Mouse (Mus musculus) stomach, embryonic 14.5 days (tissue): ENCODE results near the gene Sstr4. TPM values are rescaled to one million over a fixed set of nuclear protein-coding genes. Genes with fewer than 3 reads are reported as not detected.

Experiments
- ATAC-seq: fragments of 200-750 bp; cut with Nextera tagmentation; 2 replicates; pipeline ENCODE4 v1.8.0; 2017; ENCODE audit warnings: low read depth, moderate TSS enrichment; ENCODE audit not compliant: insufficient number of reproducible peaks, insufficient read depth, low FRiP score
- H3K27ac ChIP-seq: fragments of 300-500 bp; sonication (generic); 2 replicates; pipeline ENCODE4 v1.5.1; 2014; ENCODE audit warnings: mild to moderate bottlenecking, low read length, moderate library complexity, mixed read lengths
- H3K27me3 ChIP-seq: fragments of 300-500 bp; sonication (generic); 2 replicates; pipeline ENCODE4 v1.6.1; 2014; ENCODE audit warnings: low read length, control low read depth, mixed read lengths; ENCODE audit not compliant: control insufficient read depth, insufficient read depth
- H3K36me3 ChIP-seq: fragments of 300-500 bp; sonication (generic); 2 replicates; pipeline ENCODE4 v1.6.1; 2014; ENCODE audit warnings: mild to moderate bottlenecking, control low read depth, low read length, moderate library complexity, mixed read lengths; ENCODE audit not compliant: control insufficient read depth, insufficient read depth
- H3K4me1 ChIP-seq: fragments of 300-500 bp; sonication (generic); 2 replicates; pipeline ENCODE4 v1.6.1; 2014; ENCODE audit warnings: low read length, control low read depth, mixed read lengths; ENCODE audit not compliant: control insufficient read depth, insufficient read depth
- H3K4me2 ChIP-seq: fragments of 300-500 bp; sonication (generic); replicated peaks from 2 replicates; pipeline ENCODE4 v1.6.1; 2014; ENCODE audit warnings: low read depth, low read length, control low read depth
- H3K4me3 ChIP-seq: fragments of 300-500 bp; sonication (generic); 2 replicates; pipeline ENCODE4 v1.5.1; 2014; ENCODE audit warnings: low read depth, low read length, control low read depth
- H3K9ac ChIP-seq: fragments of 300-500 bp; sonication (generic); replicated peaks from 2 replicates; pipeline ENCODE4 v1.6.1; 2014; ENCODE audit warnings: low read depth, mild to moderate bottlenecking, control low read depth, low read length, moderate library complexity, mixed read lengths
- H3K9me3 ChIP-seq: fragments of 300-500 bp; sonication (generic); 2 replicates; pipeline ENCODE4 v1.6.1; 2016; ENCODE audit warnings: low read depth, low read length, control low read depth; ENCODE audit not compliant: control insufficient read depth
- WGBS: fragments of 180-500 bp; shearing (Covaris S2); extraction: QIAGEN DNeasy Blood & Tissue Kit; methylation state at CpG from one replicate; pipeline ENCODE4 v1.1.7; 2014; 5-methylcytosine and 5-hydroxymethylcytosine counted together
- polyA plus RNA-seq: library from polyadenylated mRNA; unstranded; fragments of >200 nt; fragmentation: Nextera tagmentation; extraction: Ambion mirVana; gene quantifications from 2 replicates; pipeline ENCODE4 v1.2.1, GENCODE M21; 2014

Sstr4 gene
- polyA plus RNA-seq, 1 experiment from 2014 or later, result 4.0 TPM

DNA sequence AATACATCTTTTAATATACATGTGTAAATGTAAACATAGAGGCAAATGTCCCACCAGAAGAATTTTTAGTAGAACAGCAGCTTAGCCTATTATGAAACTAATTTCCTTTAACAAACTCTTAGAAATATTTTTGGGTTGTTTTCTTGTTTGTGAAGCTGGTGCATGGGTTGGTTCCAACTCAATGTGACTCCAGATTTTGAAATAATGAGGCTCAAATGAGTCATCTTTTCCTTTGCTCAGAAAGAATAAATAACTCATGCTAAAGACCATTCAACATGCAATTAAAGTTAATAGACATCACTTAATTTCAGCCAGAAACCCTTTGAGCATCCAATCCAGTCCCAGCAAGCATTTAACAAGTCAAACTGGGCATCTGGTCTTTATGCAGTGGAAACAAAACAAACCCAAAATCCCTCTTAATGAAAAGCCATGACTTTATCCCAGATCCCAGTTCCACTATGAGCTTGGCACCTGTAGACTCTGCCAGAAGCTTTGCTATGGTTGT is 33.9 kb downstream of the Sstr4 start:
- H3K9ac ChIP-seq, result no peak overlapping the region
- H3K4me1 ChIP-seq, result no peaks in the 10 kb centered on the region
- H3K27ac ChIP-seq, result no peak overlapping the region
- H3K4me3 ChIP-seq, result no peak overlapping the region
- H3K9me3 ChIP-seq, result no peaks in the 10 kb centered on the region
- no peak for ATAC-seq
- no peaks in the 10 kb centered on the region for H3K36me3 ChIP-seq
- H3K4me2 ChIP-seq, result no peak overlapping the region
- no peaks in the 10 kb centered on the region for H3K27me3 ChIP-seq

GRCm38 (mm10) chr2:148430941-148431340 is 35.8 kb downstream of the Sstr4 start:
- Histone ChIP-seq H3K36me3 (no peaks in the 10 kb centered on the region), H3K4me3 (no peak overlapping the region), H3K27ac (no peak overlapping the region), H3K4me1 (no peaks in the 10 kb centered on the region), H3K9ac (no peak overlapping the region), H3K27me3 (no peaks in the 10 kb centered on the region), H3K4me2 (no peak overlapping the region), H3K9me3 (no peaks in the 10 kb centered on the region)
- WGBS, result 60% methylated on average over 4 of the region's 4 CpGs
- no peak for ATAC-seq

DNA sequence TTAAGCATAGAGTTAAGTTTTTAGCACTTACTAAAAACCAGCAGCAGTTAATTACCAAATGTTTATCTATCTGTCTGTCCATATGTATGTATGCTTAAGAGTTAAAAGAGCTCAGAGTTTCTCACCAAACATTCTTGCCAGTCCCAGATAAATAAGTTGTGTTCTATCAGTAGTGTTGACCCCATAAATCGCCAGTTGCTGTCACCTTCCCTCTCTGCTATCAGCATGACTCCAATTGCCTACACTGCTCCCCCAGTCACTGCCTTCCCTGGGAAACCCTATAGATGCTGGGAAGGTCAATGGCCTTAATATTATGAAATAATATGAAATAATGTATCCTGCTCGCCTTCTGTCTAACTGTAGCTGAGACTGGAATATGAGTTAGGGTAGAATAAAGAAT is 37.2 kb downstream of the Sstr4 start:
- Histone ChIP-seq H3K36me3 (no peaks in the 10 kb centered on the region), H3K27ac (no peak overlapping the region), H3K9me3 (no peaks in the 10 kb centered on the region), H3K4me3 (no peak overlapping the region), H3K4me2 (no peak overlapping the region), H3K4me1 (no peaks in the 10 kb centered on the region), H3K9ac (no peak overlapping the region), H3K27me3 (no peaks in the 10 kb centered on the region)
- ATAC-seq, result no peak
- WGBS, result 42% methylated on average over 2 of the region's 2 CpGs

- H3K4me2 ChIP-seq, result no peak overlapping the region
- 48% methylated on average over 3 of the region's 3 CpGs for WGBS
- no peak for ATAC-seq
Measured at GRCm38 (mm10) chr2:148436285-148436684, 41.1 kb downstream of the Sstr4 start.

GRCm38 (mm10) chr2:148439691-148440276 is 44.6 kb downstream of the Sstr4 start:
- no peak overlapping the region; the same call in 1 of the 2 replicates for H3K4me2 ChIP-seq
- WGBS, result 46% methylated on average over 3 of the region's 3 CpGs

More at GRCm38 (mm10) chr2:148436285-148436684, 41.1 kb downstream of the Sstr4 start:
- H3K9ac ChIP-seq, result no peak overlapping the region
- H3K27ac ChIP-seq, result no peak overlapping the region
- no peaks in the 10 kb centered on the region for H3K4me1 ChIP-seq
- H3K9me3 ChIP-seq, result no peaks in the 10 kb centered on the region
- H3K36me3 ChIP-seq, result no peaks in the 10 kb centered on the region
- no peaks in the 10 kb centered on the region for H3K27me3 ChIP-seq
- no peak overlapping the region for H3K4me3 ChIP-seq

DNA sequence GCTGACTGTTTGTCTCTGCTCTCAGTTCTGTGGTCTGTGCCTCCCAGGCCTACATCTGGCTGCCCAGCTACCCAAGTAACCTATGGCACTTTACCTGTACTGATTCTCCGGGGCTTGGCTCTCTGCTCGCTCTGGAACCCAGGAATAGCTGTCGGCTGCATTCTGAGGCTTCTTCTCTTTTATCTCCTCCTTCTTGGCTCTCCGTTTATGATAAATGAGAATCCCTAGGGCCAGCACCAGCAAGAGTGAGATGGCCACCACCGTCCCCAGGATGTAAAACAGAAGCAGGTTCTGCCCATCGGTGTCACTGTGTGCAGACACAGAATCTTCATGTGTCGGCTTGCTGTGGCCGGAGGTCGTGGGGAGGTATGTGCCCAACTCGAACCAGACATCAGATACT is 46.3 kb downstream of the Sstr4 start:
- Histone ChIP-seq H3K27me3 (no peaks in the 10 kb centered on the region), H3K9me3 (no peaks in the 10 kb centered on the region), H3K9ac (no peak overlapping the region), H3K4me2 (no peak overlapping the region), H3K4me1 (no peaks in the 10 kb centered on the region), H3K4me3 (peak overlapping the region; percentile 10; the same call in 1 of the 2 replicates), H3K27ac (no peak overlapping the region), H3K36me3 (no peaks in the 10 kb centered on the region)
- 80% methylated on average over 10 of the region's 10 CpGs for WGBS
- ATAC-seq, result no peak

More at GRCm38 (mm10) chr2:148439691-148440276, 44.6 kb downstream of the Sstr4 start:
- no peaks in the 10 kb centered on the region for H3K4me1 ChIP-seq
- no peak overlapping the region for H3K27ac ChIP-seq
- no peaks in the 10 kb centered on the region for H3K27me3 ChIP-seq
- no peaks in the 10 kb centered on the region for H3K9me3 ChIP-seq
- H3K9ac ChIP-seq, result no peak overlapping the region
- no peak overlapping the region for H3K4me3 ChIP-seq
- H3K36me3 ChIP-seq, result no peaks in the 10 kb centered on the region
- ATAC-seq, result no peak

- peak overlapping the region; percentile 35; the same call in 1 of the 2 replicates for H3K27ac ChIP-seq
- WGBS, result 91% methylated on average over 4 of the region's 4 CpGs
- H3K4me3 ChIP-seq, result peak overlapping the region; percentile 10; the same call in 1 of the 2 replicates
- H3K4me1 ChIP-seq, result no peaks in the 10 kb centered on the region
- H3K36me3 ChIP-seq, result no peaks in the 10 kb centered on the region
- H3K4me2 ChIP-seq, result no peak overlapping the region
- H3K9ac ChIP-seq, result no peak overlapping the region
- no peaks in the 10 kb centered on the region for H3K9me3 ChIP-seq
- ATAC-seq, result no peak
- no peaks in the 10 kb centered on the region for H3K27me3 ChIP-seq
Measured at GRCm38 (mm10) chr2:148442172-148442571, 47.0 kb downstream of the Sstr4 start.

DNA sequence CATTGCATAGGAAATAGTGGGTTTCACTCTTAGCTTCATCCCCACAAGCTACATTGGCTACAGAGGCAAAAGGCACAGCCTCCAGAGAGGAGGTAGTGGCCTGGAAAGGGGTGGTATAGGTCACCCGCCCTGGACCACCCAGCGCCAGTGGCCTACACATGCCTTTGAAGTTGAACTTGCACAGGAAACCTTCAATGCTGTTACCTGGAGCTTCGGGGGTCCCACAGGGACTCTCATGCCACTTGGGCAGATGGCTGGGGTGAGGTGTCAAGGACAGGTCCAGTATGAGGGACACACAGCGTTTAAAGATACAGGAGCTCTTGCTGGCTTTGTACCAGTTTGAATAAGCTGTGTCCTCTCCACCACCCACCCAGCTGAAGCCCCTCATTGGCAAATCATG is 47.6 kb downstream of the Sstr4 start:
- Histone ChIP-seq H3K4me2 (no peak overlapping the region), H3K36me3 (no peaks in the 10 kb centered on the region), H3K9ac (no peak overlapping the region), H3K4me3 (peak overlapping the region; percentile 10; the same call in 1 of the 2 replicates), H3K27me3 (no peaks in the 10 kb centered on the region), H3K9me3 (no peaks in the 10 kb centered on the region), H3K27ac (peak overlapping the region; percentile 35; the same call in 1 of the 2 replicates), H3K4me1 (no peaks in the 10 kb centered on the region)
- ATAC-seq, result no peak
- 79% methylated on average over 4 of the region's 4 CpGs for WGBS
